Mouse (Mus musculus) kidney, embryonic 15.5 days (tissue): ENCODE measurements around the gene Rnasel. TPM values are rescaled to one million over a fixed set of nuclear protein-coding genes. Genes with fewer than 3 reads are reported as not detected.

ENCODE experiments used
- ATAC-seq: fragments of 200-750 bp; cut with Nextera tagmentation; replicated peaks from 2 replicates; pipeline ENCODE4 v1.8.0; 2017; ENCODE audit warnings: moderate TSS enrichment; ENCODE audit not compliant: low FRiP score
- H3K27ac ChIP-seq: fragments of 300-500 bp; sonication (generic); 2 replicates; pipeline ENCODE4 v1.5.1; 2015; ENCODE audit warnings: mild to moderate bottlenecking, inconsistent platforms
- H3K27me3 ChIP-seq: fragments of 300-500 bp; sonication (generic); 2 replicates; pipeline ENCODE4 v1.6.1; 2015; ENCODE audit warnings: inconsistent platforms
- H3K36me3 ChIP-seq: fragments of 300-500 bp; sonication (generic); 2 replicates; pipeline ENCODE4 v1.6.1; 2015; ENCODE audit warnings: inconsistent platforms
- H3K4me1 ChIP-seq: fragments of 300-500 bp; sonication (generic); 2 replicates; pipeline ENCODE4 v1.6.1; 2015; ENCODE audit warnings: inconsistent platforms
- H3K4me2 ChIP-seq: fragments of 300-500 bp; sonication (generic); 2 replicates; pipeline ENCODE4 v1.6.1; 2015; ENCODE audit warnings: moderate library complexity, mild to moderate bottlenecking, inconsistent platforms
- H3K4me3 ChIP-seq: fragments of 300-500 bp; sonication (generic); replicated peaks from 2 replicates; pipeline ENCODE4 v1.5.1; 2015; ENCODE audit warnings: mild to moderate bottlenecking, inconsistent platforms
- H3K9ac ChIP-seq: fragments of 300-500 bp; sonication (generic); 2 replicates; pipeline ENCODE4 v1.6.1; 2015; ENCODE audit warnings: mild to moderate bottlenecking, inconsistent platforms
- H3K9me3 ChIP-seq: fragments of 300-500 bp; sonication (generic); replicated peaks from 2 replicates; pipeline ENCODE4 v1.6.1; 2016; ENCODE audit warnings: inconsistent platforms
- WGBS: fragments of 180-500 bp; shearing (Covaris S2); methylation state at CpG from one replicate; pipeline ENCODE4 v1.1.7; 2015; ENCODE audit warnings: mixed read lengths; 5-methylcytosine and 5-hydroxymethylcytosine counted together
- polyA plus RNA-seq: library from polyadenylated mRNA; unstranded; fragments of >200 nt; fragmentation: Nextera tagmentation; extraction: Ambion mirVana; gene quantifications from 2 replicates; pipeline ENCODE4 v1.2.1, GENCODE M21; 2015

Rnasel gene
- polyA plus RNA-seq, 1 experiment from 2014 or later: 11.6 TPM

GRCm38 (mm10) chr1:153778205-153778604, 29.0 kb downstream of the Rnasel start:
- Histone ChIP-seq H3K27me3 (no peaks in the 10 kb centered on the region), H3K4me1 (no peaks in the 10 kb centered on the region), H3K27ac (no peak overlapping the region), H3K4me3 (no peak overlapping the region), H3K9me3 (no peaks in the 10 kb centered on the region), H3K9ac (no peak overlapping the region), H3K36me3 (no peaks in the 10 kb centered on the region), H3K4me2 (no peak overlapping the region)
- WGBS: 88% methylated on average over 10 of the region's 10 CpGs
- no peak for ATAC-seq

DNA sequence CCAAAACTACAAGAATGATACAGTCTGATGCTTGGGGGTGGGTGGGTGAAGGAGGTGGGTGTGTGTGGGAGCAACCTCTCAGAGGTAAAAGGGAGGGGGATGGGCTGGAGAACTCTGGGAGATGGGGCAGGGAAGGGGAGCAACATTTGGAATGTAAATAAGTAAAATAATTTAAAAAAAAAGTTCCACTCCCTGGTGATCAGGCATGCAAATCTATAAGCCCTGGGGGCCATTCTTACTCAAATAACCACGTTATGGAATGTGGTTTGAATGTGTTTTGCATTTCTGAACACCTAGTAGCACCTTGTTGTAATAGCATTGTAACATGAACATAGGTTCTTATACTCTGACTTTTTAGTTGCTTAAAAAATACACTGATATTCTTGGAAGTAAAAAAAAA, 34.1 kb downstream of the Rnasel start:
- Histone ChIP-seq H3K27me3 (no peaks in the 10 kb centered on the region), H3K4me2 (no peak overlapping the region), H3K4me1 (no peaks in the 10 kb centered on the region), H3K9me3 (0 out of 2 replicates have a peak, but pooled peaks cover 2% of the 10 kb centered on the region), H3K4me3 (no peak overlapping the region), H3K36me3 (no peaks in the 10 kb centered on the region), H3K9ac (no peak overlapping the region), H3K27ac (no peak overlapping the region)
- no peak for ATAC-seq
- WGBS: 40% methylated on average over 1 of the region's 1 CpGs

DNA sequence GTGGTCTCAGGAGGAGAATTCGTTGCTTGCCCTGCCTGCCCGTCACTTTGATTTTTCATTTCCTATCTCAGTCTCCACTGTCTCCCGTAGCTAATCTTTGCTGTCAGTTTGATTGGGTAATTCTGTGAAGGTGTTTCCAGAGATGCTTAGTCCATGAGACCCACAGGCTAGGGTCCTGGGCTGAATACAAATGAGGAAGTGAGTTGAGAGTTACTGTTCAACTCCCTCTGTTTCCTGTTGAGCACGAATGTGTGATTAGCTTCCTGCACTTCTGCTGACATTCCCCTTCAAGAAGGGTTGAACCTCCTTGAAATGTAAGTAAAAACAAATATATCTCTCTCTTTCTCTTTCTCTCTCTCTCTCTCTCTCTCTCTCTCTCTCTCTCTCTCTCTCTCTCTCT, 36.4 kb downstream of the Rnasel start:
- Histone ChIP-seq H3K9ac (no peak overlapping the region), H3K9me3 (0 out of 2 replicates have a peak, but pooled peaks cover 2% of the 10 kb centered on the region), H3K27ac (no peak overlapping the region), H3K36me3 (no peaks in the 10 kb centered on the region), H3K4me3 (no peak overlapping the region), H3K4me1 (no peaks in the 10 kb centered on the region), H3K27me3 (no peaks in the 10 kb centered on the region), H3K4me2 (no peak overlapping the region)
- WGBS: 61% methylated on average over 4 of the region's 4 CpGs
- no peak for ATAC-seq

DNA sequence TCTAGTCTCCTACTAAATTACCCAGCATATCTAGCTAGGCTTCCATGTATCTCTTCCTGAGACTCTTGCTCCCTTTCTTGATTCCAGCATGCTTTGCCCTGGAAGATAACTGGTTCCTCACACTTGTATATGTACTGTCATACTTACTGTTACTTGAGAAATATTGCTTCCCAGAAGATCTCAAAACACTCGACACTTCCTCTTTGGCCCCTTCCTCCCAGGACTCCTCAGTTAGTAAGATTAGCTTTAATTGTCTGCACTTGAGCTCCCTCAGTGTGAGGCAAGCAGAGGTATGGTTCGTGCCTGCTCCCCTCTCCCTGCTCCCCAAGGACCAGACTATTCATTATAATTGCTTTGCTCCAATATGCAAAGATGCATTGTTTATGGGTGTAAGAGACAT, 41.5 kb downstream of the Rnasel start:
- Histone ChIP-seq H3K4me3 (no peak overlapping the region), H3K9me3 (no peaks in the 10 kb centered on the region), H3K27me3 (no peaks in the 10 kb centered on the region), H3K4me2 (no peak overlapping the region), H3K27ac (no peak overlapping the region), H3K36me3 (no peaks in the 10 kb centered on the region), H3K9ac (no peak overlapping the region), H3K4me1 (no peaks in the 10 kb centered on the region)
- no peak for ATAC-seq
- WGBS: 59% methylated on average over 2 of the region's 2 CpGs

GRCm38 (mm10) chr1:153794241-153794640, 45.0 kb downstream of the Rnasel start:
- WGBS: 52% methylated on average over 3 of the region's 3 CpGs
- Histone ChIP-seq H3K9me3 (no peaks in the 10 kb centered on the region), H3K4me2 (no peak overlapping the region), H3K27ac (no peak overlapping the region), H3K4me1 (no peaks in the 10 kb centered on the region), H3K4me3 (no peak overlapping the region), H3K27me3 (no peaks in the 10 kb centered on the region), H3K9ac (no peak overlapping the region), H3K36me3 (no peaks in the 10 kb centered on the region)
- ATAC-seq: no peak

- Histone ChIP-seq H3K9ac (no peak overlapping the region), H3K9me3 (no peaks in the 10 kb centered on the region), H3K36me3 (no peaks in the 10 kb centered on the region), H3K27me3 (no peaks in the 10 kb centered on the region), H3K27ac (no peak overlapping the region), H3K4me1 (no peaks in the 10 kb centered on the region), H3K4me3 (no peak overlapping the region), H3K4me2 (no peak overlapping the region)
- ATAC-seq: no peak
- 84% methylated on average over 7 of the region's 7 CpGs for WGBS
Measured at GRCm38 (mm10) chr1:153802691-153803090, 53.5 kb downstream of the Rnasel start.

GRCm38 (mm10) chr1:153803530-153803929, 54.3 kb downstream of the Rnasel start:
- H3K9me3 ChIP-seq: no peaks in the 10 kb centered on the region
- no peak overlapping the region for H3K27ac ChIP-seq
- no peak overlapping the region for H3K4me2 ChIP-seq
- H3K27me3 ChIP-seq: no peaks in the 10 kb centered on the region
- no peaks in the 10 kb centered on the region for H3K4me1 ChIP-seq
- no peaks in the 10 kb centered on the region for H3K36me3 ChIP-seq
- no peak overlapping the region for H3K9ac ChIP-seq
- H3K4me3 ChIP-seq: no peak overlapping the region
- no peak for ATAC-seq
- 87% methylated on average over 8 of the region's 8 CpGs for WGBS

DNA sequence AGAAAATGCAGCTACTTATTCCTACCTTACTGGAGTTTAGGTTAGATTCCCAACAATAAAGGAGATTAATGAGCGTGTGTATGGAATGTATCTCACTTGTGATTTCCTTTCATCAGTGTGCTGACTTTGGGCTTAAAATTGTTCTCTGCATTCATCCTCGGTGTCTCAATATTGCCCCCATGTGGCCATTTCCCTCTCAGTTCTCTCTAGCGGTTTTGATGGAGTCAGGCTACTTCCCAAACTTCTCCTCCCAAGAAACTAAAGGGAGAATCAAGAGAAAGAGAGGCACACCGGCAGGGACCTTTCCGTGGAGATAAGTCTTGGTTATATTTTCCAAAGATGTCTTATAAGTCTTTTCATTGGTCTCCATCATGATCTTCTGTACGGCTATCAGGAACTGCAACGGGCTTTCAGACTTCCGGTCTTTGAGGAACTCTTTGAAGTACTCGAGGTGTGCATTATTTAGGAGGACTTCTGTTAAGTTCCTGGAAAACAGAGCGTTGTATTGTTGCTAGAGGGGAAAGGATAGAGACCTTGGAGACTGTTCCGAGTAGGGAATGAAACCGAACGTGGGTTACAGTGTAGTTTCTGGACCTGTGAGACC, 58.3 kb downstream of the Rnasel start:
- no peak for ATAC-seq
- Histone ChIP-seq H3K9ac (no peak overlapping the region), H3K27me3 (no peaks in the 10 kb centered on the region), H3K4me1 (no peaks in the 10 kb centered on the region), H3K4me3 (no peak overlapping the region), H3K4me2 (peak overlapping the region; percentile 34; the same call in 1 of the 2 replicates), H3K36me3 (no peaks in the 10 kb centered on the region), H3K27ac (no peak overlapping the region), H3K9me3 (no peaks in the 10 kb centered on the region)
- 53% methylated on average over 13 of the region's 13 CpGs for WGBS

Other genes with a start within 250 kb of the Rnasel start
- gene Npl, start 199.4 kb upstream of the Rnasel start, polyA plus RNA-seq: 21.4 and 23.3 TPM in 2 replicates
- gene Rgs8, start 96.4 kb upstream of the Rnasel start, polyA plus RNA-seq: 0.10 and 0.14 TPM in 2 replicates
- gene Rgs16, start 9.1 kb upstream of the Rnasel start, polyA plus RNA-seq: 4.7 and 4.9 TPM in 2 replicates
- gene Rgsl1, start 94.7 kb downstream of the Rnasel start, polyA plus RNA-seq: not detected in 2 replicates
- gene Teddm1b, start 124.9 kb downstream of the Rnasel start, polyA plus RNA-seq: 0.37 and 0.47 TPM in 2 replicates
- not detected in 2 replicates for gene Teddm1a, start 142.3 kb downstream of the Rnasel start, polyA plus RNA-seq
- 130 and 142 TPM in 2 replicates for gene Glul, start 150.5 kb downstream of the Rnasel start, polyA plus RNA-seq
- 0.45 and 0.62 TPM in 2 replicates for gene Teddm2, start 150.8 kb downstream of the Rnasel start, polyA plus RNA-seq